ENCODE assay signal across 8 mouse cellular contexts in genomic region chr14:118136744-118137452, GRCm38 (mm10). TPM values are rescaled to one million over a fixed set of nuclear protein-coding genes. Genes with fewer than 3 reads are reported as not detected.
DNase-seq lines count a peak whose midpoint lies in the region; ATAC-seq lines count a peak whose summit lies in the region.

Gene Gpr180, plus strand, starts transcription at chr14:118137158.

- H3K4me3 ChIP-seq in brown adipose tissue, adult 24 weeks (ENCODE audit: insufficient read depth, low read depth, low read length): peak within 1 kb of the TSS; percentile 72
- peak within 1 kb of the TSS; percentile 91 for H3K4me3 ChIP-seq in heart, embryonic 13.5 days
- peak within 1 kb of the TSS; percentile 68 for H3K4me3 ChIP-seq in liver, embryonic 12.5 days
- H3K4me3 ChIP-seq in stomach, embryonic 15.5 days (replicated peaks): peak within 1 kb of the TSS; percentile 92

- peak within 1 kb of the TSS; percentile 90 for H3K4me2 ChIP-seq in heart, embryonic 13.5 days
- peak within 1 kb of the TSS; percentile 94 for H3K4me2 ChIP-seq in liver, embryonic 12.5 days
- peak within 1 kb of the TSS; percentile 83 for H3K4me2 ChIP-seq in stomach, embryonic 15.5 days

- H3K27me3 ChIP-seq in heart, embryonic 13.5 days (replicated peaks): peaks cover 11% of the 10 kb centered on the region; the same call in 1 of the 2 replicates
- no peaks in the 10 kb centered on the region for H3K27me3 ChIP-seq in liver, embryonic 12.5 days (replicated peaks)
- no peaks in the 10 kb centered on the region for H3K27me3 ChIP-seq in stomach, embryonic 15.5 days (replicated peaks)

- peak within 1 kb of the TSS; percentile 85 for H3K27ac ChIP-seq in brown adipose tissue, adult 24 weeks (replicated peaks; ENCODE audit: low read depth, low read length)
- peak within 1 kb of the TSS; percentile 68 for H3K27ac ChIP-seq in heart, embryonic 13.5 days (replicated peaks)
- H3K27ac ChIP-seq in liver, embryonic 12.5 days: peak within 1 kb of the TSS; percentile 45
- H3K27ac ChIP-seq in stomach, embryonic 15.5 days: peak within 1 kb of the TSS; percentile 66

- H3K9ac ChIP-seq in heart, embryonic 13.5 days: peak within 1 kb of the TSS; percentile 93
- peak within 1 kb of the TSS; percentile 79 for H3K9ac ChIP-seq in liver, embryonic 12.5 days
- H3K9ac ChIP-seq in stomach, embryonic 15.5 days: peak within 1 kb of the TSS; percentile 94

- under 1% methylated on average over 77 of the region's 77 CpGs for WGBS in heart, embryonic 13.5 days
- WGBS in liver, embryonic 12.5 days (ENCODE audit: insufficient replicate concordance): under 1% methylated on average over 73 of the region's 77 CpGs
- WGBS in stomach, embryonic 15.5 days: under 1% methylated on average over 69 of the region's 77 CpGs

- H3K4me1 ChIP-seq in brown adipose tissue, adult 24 weeks (ENCODE audit: control insufficient read depth, insufficient read depth, insufficient read length, low read length): no peaks in the 10 kb centered on the region; the same call in 1 of the 2 replicates
- peaks cover 19% of the 10 kb centered on the region for H3K4me1 ChIP-seq in heart, embryonic 13.5 days
- H3K4me1 ChIP-seq in liver, embryonic 12.5 days: peaks cover 32% of the 10 kb centered on the region
- H3K4me1 ChIP-seq in stomach, embryonic 15.5 days: peaks cover 6% of the 10 kb centered on the region; the same call in 1 of the 2 replicates

- peaks cover 30% of the 10 kb centered on the region for H3K36me3 ChIP-seq in heart, embryonic 13.5 days
- peaks cover 24% of the 10 kb centered on the region for H3K36me3 ChIP-seq in liver, embryonic 12.5 days
- H3K36me3 ChIP-seq in stomach, embryonic 15.5 days: peaks cover 23% of the 10 kb centered on the region

- peak; percentile 98 for DNase-seq in CD4-positive, CD25-positive, alpha-beta regulatory T cell, adult 2 months (ENCODE audit: low read depth, low spot score)
- DNase-seq in fat pad, adult 2 months (ENCODE audit: extremely low read depth, low read depth, low spot score): peak; percentile 28
- peak; percentile 99 for DNase-seq in kidney, postnatal 10 days
- peak; percentile 83 to 88 for DNase-seq in natural killer cell, adult 2 months (ENCODE audit: low spot score in 2 of 2)

- H3K9me3 ChIP-seq in heart, embryonic 13.5 days: 0 out of 2 replicates have a peak, but pooled peaks cover 4% of the 10 kb centered on the region
- no peaks in the 10 kb centered on the region for H3K9me3 ChIP-seq in liver, embryonic 12.5 days (replicated peaks)
- no peaks in the 10 kb centered on the region for H3K9me3 ChIP-seq in stomach, embryonic 15.5 days

- ATAC-seq in heart, embryonic 13.5 days (ENCODE audit: extremely low read depth, insufficient number of reproducible peaks, low FRiP score, low TSS enrichment): peak; percentile 90
- ATAC-seq in liver, embryonic 12.5 days: peak; percentile 93
- ATAC-seq in stomach, embryonic 15.5 days (ENCODE audit: insufficient read depth, low FRiP score, low read depth): peak; percentile 96

RNA-seq across cellular contexts. Expression of gene Gpr180, which starts in this region (rescaled TPM):
- polyA plus RNA-seq in brown adipose tissue, adult 24 weeks (2012; ENCODE audit: insufficient read depth, insufficient read length, missing spikeins): 14.7 and 19.6 TPM in 2 replicates
- 40.5 and 41.9 TPM in 2 replicates for polyA plus RNA-seq in heart, embryonic 13.5 days (2015; fragmentation: Nextera tagmentation; extraction: Ambion mirVana)
- polyA plus RNA-seq in liver, embryonic 12.5 days (2016; fragmentation: Nextera tagmentation; extraction: Ambion mirVana): 18.0 and 19.2 TPM in 2 replicates
- polyA plus RNA-seq in stomach, embryonic 15.5 days (2015; fragmentation: Nextera tagmentation; extraction: Ambion mirVana): 55.7 and 56.9 TPM in 2 replicates

Comparison
In these comparisons a context has a peak if more than half of its experiments do, and no peak if none do; other contexts are left out.
1. Peak in every context shown above with its lines: DNase-seq, ATAC-seq, H3K4me3 ChIP-seq and H3K27ac ChIP-seq.
2. DNase-seq: peak in every context shown above with its lines; median percentile 99 in kidney, postnatal 10 days; 98 in CD4-positive, CD25-positive, alpha-beta regulatory T cell, adult 2 months; 86 in natural killer cell, adult 2 months; 28 in fat pad, adult 2 months.